Mouse (Mus musculus) embryo, embryonic 10.5 days (tissue): ENCODE data around the gene Gm9747.

Experiments
- DNase-seq: peaks from one replicate; pipeline ENCODE4 v3.0.0-alpha.2; 2015; ENCODE audit warnings: low spot score

The Gm9747 gene

DNA sequence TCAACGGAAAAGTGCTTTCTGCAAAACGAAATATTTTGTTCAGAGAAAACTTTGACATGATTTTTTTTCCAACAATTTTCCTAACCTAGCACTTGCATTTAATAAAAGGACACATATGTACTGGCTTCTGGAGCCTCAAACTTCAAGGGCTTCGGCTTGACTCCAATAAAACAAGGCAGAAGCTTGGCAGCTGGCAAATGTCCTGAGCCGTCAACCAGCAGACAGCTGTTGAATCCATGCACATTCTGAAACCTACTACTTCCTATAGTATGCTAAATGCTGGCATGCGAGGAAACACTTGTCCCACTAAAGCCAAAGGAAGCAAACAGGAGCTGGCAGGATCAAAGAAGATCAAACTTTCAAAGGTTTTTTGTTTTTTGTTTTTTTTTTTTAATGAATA is 24.5 kb downstream of the Gm9747 start:
- peak; percentile 30 for DNase-seq

DNA sequence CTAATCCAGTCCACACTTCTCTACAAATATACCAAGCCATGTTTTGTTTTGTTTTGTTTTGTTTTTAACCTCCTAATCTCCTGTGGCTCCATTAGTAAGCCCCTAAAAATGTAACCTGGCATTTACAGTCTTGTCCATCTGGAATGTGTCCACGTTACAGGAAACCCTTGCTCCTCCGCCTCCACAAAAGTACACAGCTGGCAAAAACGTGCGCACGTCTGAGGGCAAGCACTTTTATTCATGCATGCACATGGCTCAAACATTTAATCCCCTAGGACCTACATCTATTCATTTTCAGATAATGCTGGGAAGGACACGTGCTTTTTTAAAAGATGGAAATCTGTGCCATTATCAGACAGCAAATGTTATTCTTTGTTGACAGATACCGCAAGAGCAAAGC is 25.4 kb downstream of the Gm9747 start:
- DNase-seq: peak; percentile 40

DNA sequence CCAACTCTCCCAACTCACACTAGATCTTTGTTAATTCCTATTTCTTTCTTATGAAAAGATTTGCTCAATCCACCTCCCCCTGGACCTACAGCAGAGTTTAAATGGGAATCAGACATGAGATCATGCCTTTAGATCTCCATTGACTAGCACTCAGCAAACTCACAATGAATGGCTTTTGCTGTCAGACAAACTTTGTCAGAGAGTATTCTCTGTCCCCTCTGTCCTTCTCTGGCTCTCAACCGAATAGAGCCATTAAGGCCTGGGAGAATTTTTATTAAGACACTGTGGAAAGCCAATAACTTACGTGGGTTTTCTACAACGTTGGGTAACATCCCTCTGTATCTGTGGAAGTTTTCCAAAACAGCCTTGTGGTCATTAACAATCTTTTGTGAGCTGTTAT is 27.1 kb downstream of the Gm9747 start:
- DNase-seq: no peak

DNA sequence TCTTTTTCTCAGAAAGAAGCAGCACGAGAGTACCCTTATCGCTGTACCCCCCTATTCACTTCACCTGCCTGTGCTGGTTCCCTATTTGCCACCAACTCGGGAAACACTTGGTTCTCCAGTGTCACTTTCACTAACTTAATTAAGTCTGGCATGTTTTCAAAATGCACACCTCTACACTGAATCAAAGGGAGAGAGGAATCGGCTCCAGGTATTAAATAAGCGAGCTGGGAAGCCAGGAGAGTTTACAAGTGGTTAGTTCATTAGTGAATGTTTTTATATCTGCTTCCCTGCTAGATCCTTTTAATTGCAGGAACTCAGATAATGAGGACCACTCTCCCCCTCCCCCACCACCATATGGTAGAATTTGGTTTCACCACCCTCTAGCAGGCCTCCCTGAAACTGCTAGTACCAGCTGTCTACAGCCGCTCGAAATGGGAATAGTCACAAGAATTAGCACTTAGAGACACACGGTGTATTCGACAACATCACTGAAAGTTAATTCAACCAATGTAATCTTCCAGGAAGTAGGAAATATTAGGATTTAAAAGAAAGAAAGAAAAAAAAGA is 28.2 kb downstream of the Gm9747 start:
- DNase-seq: peak; percentile 39

DNA sequence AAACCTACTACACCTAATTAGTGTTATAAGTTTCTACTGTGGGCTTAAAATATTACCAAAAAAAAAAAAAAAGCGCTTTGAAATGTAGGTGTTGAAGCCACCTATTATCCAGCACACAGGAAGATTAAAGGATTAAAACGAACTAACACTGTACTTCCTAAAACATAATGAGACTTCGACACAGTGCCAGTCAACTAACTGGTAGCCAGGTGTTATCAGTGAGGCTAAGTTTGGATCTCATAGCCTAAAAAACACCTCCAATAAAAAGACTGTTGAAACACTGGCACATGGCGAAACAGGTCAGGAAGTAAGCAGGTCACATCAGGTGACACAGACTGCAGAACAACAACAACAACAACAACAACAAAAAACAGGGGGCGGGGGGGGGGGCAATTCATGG is 28.7 kb downstream of the Gm9747 start:
- no peak for DNase-seq

DNA sequence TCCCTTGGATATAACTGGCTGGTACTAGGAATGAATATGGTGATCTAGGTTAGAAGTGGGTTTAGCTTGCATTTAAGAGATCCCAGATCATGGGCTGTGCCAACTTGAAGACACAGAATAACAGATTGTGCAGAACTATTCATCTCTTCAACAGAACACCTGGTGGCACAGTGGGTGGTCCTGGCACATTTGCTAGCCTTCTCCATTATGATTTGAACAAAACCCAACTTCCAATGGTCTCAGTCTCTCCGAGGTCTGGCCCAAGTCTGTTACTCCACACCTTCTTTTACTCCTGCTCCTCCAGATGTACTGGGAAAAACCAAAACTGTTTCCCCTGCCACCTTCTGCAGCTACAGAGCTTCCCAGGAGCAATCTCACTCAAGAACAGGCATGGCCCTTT is 29.4 kb downstream of the Gm9747 start:
- no peak for DNase-seq

DNA sequence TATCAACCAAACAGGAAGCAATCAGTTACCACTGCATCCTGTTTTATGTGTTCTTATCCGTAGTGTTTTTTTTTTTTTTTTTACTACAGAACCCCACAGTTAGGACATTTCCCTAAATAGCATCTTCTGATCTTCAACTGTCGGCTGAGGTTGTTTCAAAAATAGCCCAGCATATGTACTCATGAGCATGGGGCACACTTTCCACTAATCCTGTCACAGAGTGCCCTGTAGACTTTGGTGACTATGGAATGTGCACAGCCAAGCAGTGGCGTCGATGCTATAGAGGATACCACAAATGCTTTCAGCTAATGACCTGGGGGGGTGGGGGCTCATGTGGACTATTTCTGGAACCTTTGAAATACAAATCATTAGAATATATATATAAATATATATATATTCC is 34.6 kb downstream of the Gm9747 start:
- DNase-seq: no peak

DNA sequence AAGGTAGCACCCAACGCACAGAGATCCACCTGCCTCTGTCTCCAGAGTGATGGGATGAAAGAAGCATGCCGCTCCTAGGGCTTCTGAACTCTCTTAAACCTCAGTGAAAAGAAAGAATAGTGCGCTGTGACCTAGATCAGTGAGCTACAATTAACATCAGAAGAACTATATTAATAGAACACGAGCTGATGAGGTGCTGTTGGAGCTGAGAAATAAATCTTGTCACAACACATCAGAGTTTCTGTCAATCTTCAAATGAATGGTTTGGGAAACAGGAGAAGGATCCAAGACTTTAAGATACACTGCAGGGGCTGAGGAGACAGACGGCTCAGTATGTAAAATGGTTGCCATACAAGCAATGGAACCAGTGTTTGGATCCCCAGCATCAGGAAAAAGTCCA is 39.3 kb downstream of the Gm9747 start:
- DNase-seq: no peak

DNA sequence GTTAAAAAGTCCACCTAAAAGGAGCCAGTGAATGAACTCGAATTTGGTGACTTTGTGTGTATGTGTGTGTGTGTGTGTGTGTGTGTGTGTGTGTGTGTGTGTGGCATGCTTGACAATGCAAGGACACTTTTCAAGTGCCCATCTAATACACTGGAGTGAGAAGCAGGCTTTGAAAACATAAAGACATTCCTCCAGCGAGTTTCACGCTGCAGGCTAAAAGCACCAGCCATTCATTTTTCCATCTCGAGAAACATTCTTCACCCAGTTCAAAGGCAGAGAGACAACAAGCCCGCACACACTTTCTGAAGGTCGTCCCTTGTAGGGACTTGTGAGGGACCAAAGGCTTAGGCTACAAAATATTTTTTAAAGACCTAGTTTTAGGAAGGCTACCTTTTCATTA is 40.6 kb downstream of the Gm9747 start:
- DNase-seq: peak; percentile 48

DNA sequence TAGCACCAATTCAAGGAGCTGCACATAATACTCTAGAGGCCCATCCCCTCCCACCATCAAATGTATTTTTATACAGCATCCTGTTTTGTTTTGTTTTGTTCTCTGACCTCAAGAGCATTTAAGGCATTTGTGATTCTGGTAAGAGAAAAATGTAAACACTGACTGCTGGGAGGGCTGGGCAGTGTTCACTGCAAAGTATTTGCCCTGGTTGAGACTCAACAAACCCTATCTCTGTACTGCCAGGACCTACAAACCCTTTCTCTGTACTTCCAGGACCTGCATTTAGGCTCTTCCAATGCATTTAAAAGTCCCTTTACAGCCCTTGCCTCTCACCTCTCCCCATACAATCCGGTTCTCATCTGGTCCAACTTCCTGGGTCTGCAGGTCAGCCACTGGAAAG is 41.4 kb downstream of the Gm9747 start:
- no peak for DNase-seq

DNA sequence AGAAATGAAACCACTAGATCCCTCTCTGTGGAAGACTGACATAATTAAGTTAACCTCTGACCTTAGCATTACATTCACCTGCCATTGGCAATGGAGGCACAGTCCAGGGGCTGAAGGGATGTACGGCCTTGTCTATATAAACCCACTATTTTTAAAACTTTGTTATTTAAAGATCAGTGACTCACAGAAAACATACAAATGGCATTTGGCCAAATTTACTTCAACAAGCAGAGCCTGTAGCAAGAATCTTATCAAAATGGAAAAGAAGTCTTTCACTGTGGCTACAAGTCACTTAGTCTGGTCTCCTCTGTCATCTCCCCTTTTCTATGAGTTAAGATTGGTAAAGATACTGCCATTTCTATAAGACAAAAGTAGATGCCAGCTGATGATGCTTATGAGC is 46.9 kb downstream of the Gm9747 start:
- no peak for DNase-seq

DNA sequence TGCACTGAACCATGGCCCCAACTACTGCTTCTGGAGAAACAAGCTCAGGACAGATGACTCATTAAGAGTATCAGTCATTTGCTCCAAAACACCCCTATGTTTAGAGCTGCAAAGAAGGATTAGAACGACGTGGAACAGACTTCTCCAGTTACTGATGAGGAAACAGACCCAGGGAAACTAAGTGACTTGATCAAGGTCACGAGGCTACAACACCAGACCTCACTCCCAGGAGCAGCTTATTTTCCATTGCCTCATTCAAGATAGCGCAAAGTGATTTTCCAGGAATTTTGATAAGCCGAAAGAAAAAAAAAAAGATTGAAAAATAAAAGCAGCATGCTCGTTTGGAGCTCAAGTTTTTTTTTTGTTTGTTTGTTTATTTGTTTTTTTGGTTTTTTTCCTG is 48.9 kb downstream of the Gm9747 start:
- DNase-seq: no peak

DNA sequence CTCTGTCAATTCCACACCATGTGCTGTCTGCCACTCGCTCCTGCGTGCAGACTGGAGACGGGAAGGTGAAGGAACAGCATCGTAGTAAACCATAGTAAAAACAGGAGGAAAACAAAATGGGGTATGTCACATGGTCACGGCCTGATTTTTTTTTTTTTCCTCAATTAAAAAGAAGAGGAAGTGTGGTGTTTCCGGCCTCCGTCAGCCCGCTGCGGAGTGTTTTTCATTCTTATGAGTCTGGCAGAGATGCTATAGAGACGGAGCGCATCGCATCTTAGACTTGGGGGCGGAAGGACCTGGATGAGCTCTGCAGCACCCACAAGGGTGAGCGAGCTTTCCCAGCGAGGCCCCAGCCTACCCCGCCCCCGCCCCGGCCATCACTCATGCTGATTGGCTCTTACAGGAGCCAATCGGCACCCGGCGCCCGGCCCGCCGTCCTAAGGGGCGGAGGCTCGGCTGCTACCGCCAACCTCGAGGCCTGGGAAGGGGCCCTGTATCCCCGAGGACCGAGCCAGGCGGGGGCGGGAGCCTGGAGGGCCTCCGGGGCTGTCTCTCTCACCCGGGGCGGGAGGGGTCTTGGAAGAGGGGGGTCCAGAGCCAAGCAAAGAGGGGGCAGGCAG is 50.2 kb downstream of the Gm9747 start:
- peak; percentile 94 for DNase-seq

DNA sequence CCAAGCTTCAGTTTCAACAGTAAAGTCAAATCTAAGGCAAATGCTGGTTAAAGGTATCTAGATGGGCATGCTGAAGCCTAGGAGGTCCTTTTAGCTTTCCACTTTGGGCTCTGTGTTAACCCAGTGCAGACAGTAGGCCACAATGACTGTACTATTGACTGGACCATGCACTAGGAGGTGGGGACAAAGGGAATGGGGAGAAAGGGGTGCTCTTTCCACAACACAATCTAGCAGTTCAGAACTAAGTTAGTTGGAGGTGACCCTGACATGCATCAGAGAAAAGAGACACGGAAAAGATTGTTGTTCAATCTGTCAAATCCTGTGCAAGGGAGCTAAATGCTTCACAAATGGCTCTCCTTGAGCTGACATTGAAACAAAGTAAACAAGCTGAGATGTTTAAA is 51.0 kb downstream of the Gm9747 start:
- DNase-seq: peak; percentile 69

DNA sequence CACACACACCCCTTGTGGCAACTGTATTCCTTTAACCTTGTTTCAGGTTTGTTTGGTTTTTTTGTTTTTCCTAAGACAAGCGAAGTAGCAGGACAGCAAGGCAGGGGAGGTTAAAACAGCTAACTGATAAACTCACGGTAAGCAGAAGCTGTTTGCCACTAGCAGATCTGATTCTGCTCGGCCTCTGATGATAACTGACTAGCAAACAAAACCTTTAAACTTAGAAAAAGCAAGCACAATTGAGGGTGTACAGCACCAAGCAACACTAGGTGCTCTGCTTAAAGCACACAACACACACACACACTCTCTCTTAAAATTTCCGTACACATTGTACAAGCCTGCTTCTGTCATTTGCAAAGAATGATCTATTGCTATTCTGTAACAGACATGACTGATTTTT is 51.5 kb downstream of the Gm9747 start:
- peak; percentile 51 for DNase-seq
